Mouse (Mus musculus) liver, adult 10 weeks (tissue): Measurements from ENCODE around the gene Gad1. TPM values are rescaled to one million over a fixed set of nuclear protein-coding genes. Genes with fewer than 3 reads are reported as not detected.

Experiments used
- polyA plus RNA-seq: library from polyadenylated mRNA; stranded (reverse); fragments of 350-450 nt; fragmentation: Illumina TruSeq; extraction: RNeasy Lipid Tissue Mini Kit (QIAGEN cat#74804); gene quantifications from one replicate; pipeline ENCODE4 v1.2.3, GENCODE M21; 2014; ENCODE audit warnings: low read depth, low replicate concordance

Gad1 gene
- not detected for polyA plus RNA-seq

DNA sequence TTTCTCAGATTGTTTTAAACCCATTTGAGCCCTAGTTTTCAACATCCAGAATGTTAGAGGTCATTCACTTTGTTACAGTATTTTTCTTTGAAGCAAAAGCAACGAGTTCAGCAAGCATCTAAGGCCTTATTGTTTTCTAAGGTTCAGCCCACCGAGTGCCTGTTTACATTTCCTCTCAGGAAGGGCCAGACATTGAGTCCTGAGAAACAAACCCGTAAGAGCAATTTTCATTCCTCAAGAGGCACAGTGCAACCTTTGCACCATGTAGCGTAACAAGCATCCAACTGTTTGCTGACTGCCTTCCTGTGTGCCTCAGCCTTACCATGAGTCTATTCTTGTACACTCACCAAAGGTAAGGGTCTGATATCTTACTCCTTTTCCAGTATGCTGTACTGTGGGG is at the start of gene Gad1:
Gene Gad1, plus strand, starts transcription at position 301 of the 400 bp plus-strand sequence.

DNA sequence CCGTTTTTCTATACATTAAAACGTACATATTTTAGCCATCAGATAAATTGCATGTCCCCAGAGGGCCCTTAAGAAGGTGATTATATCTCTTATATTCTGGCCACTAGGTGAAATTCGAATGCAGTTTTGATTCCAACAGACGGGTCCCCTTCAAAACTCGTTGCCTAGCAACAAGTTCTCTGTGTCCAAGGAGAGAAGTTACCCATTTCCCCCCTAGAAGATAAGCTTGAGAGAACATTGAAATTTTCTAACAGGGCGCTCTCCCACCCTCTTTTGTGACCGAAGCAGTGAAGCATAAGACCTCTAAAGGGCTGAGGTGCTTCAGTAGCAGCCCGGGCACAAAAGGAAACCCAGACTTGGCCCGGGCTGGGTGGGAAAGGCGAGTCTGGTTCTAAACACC is 44.4 kb upstream of the Gad1 start, which contains the start of gene Erich2:
Gene Erich2, plus strand, starts transcription at position 324 of the 400 bp plus-strand sequence.

Other genes starting within 250 kb of the Gad1 start
- not detected for gene Sp5, start 78.1 kb upstream of the Gad1 start, polyA plus RNA-seq
- not detected for gene Erich2, start 44.3 kb upstream of the Gad1 start, polyA plus RNA-seq
- 61.8 TPM for gene Gorasp2, start 108.5 kb downstream of the Gad1 start, polyA plus RNA-seq
- gene Gm26558, start 109.0 kb downstream of the Gad1 start, polyA plus RNA-seq, result not detected